Mouse (Mus musculus) adrenal gland, postnatal 4 days (tissue): ENCODE measurements around the gene Snx29. TPM values are rescaled to one million over a fixed set of nuclear protein-coding genes. Genes with fewer than 3 reads are reported as not detected.

ENCODE experiments used
- DNase-seq, 2 experiments: peaks; one replicate each; pipeline ENCODE4 v3.0.0; 2021 to 2022; ENCODE audit warnings: low spot score in 2 of 2, mixed read lengths in 2 of 2
- total RNA-seq, 2 experiments: library from RNA; stranded (reverse); gene quantifications; 2 replicates each; pipeline ENCODE4 v1.2.3; 2021

Snx29 gene
- total RNA-seq, 2 experiments from 2014 or later = 20.1 to 30.2 TPM

GRCm38 (mm10) chr16:11668375-11668774 lies 345.7 kb downstream of the Snx29 start:
- no peak for DNase-seq

- no peak for DNase-seq
These were observed 346.2 kb downstream of the Snx29 start for GRCm38 (mm10) chr16:11668878-11669277.

GRCm38 (mm10) chr16:11670251-11670970 lies 347.7 kb downstream of the Snx29 start:
- DNase-seq = no peak

- no peak for DNase-seq
These were observed 348.2 kb downstream of the Snx29 start for GRCm38 (mm10) chr16:11670971-11671310.

GRCm38 (mm10) chr16:11676006-11676405 lies 353.3 kb downstream of the Snx29 start:
- no peak for DNase-seq

GRCm38 (mm10) chr16:11685264-11685663 lies 362.6 kb downstream of the Snx29 start:
- DNase-seq = no peak

- no peak for DNase-seq
These were observed 363.1 kb downstream of the Snx29 start for GRCm38 (mm10) chr16:11685735-11686340.

- no peak for DNase-seq
These were observed 365.1 kb downstream of the Snx29 start for GRCm38 (mm10) chr16:11687836-11688235.

GRCm38 (mm10) chr16:11688281-11689005 lies 365.7 kb downstream of the Snx29 start:
- DNase-seq = no peak

- no peak for DNase-seq
These were observed 367.4 kb downstream of the Snx29 start for GRCm38 (mm10) chr16:11690097-11690496.

- no peak for DNase-seq
These were observed 368.0 kb downstream of the Snx29 start for GRCm38 (mm10) chr16:11690756-11691155.

- DNase-seq = no peak
These were observed 368.9 kb downstream of the Snx29 start for GRCm38 (mm10) chr16:11691487-11692200.

- DNase-seq = no peak
These were observed 370.0 kb downstream of the Snx29 start for GRCm38 (mm10) chr16:11692744-11693143.

GRCm38 (mm10) chr16:11694386-11694785 lies 371.7 kb downstream of the Snx29 start:
- DNase-seq = no peak

GRCm38 (mm10) chr16:11696767-11697166 lies 374.1 kb downstream of the Snx29 start:
- DNase-seq = no peak

GRCm38 (mm10) chr16:11697710-11698357 lies 375.1 kb downstream of the Snx29 start:
- DNase-seq = no peak

- DNase-seq = no peak
These were observed 378.9 kb downstream of the Snx29 start for GRCm38 (mm10) chr16:11701579-11701978.

GRCm38 (mm10) chr16:11704096-11704495 lies 381.4 kb downstream of the Snx29 start:
- DNase-seq = no peak

- no peak for DNase-seq
These were observed 382.7 kb downstream of the Snx29 start for GRCm38 (mm10) chr16:11705456-11705855.

GRCm38 (mm10) chr16:11708097-11708496 lies 385.4 kb downstream of the Snx29 start:
- no peak for DNase-seq

GRCm38 (mm10) chr16:11709382-11709781 lies 386.7 kb downstream of the Snx29 start:
- DNase-seq = no peak
